Mouse (Mus musculus) myocyte (in vitro differentiated cells): Measurements from ENCODE around the gene Cactin.
A peak's percentile ranks its signal among the peaks of the same experiment; 100 is the strongest.

Experiments
- CEBPB ChIP-seq: IDR thresholded peaks from 2 replicates; pipeline ENCODE4 v1.6.1; 2011; ENCODE audit warnings: mild to moderate bottlenecking, moderate library complexity; ENCODE audit not compliant: poor library complexity, insufficient read depth, severe bottlenecking
- E2F4 ChIP-seq: IDR thresholded peaks from one replicate; pipeline ENCODE4 v1.6.1; 2011; ENCODE audit warnings: mild to moderate bottlenecking, control low read depth, moderate library complexity; ENCODE audit not compliant: insufficient read depth
- MAX ChIP-seq: IDR thresholded peaks from one replicate; pipeline ENCODE4 v1.6.1; 2011; ENCODE audit warnings: low read depth, mild to moderate bottlenecking, control low read depth
- POLR2A ChIP-seq: IDR thresholded peaks from one replicate; pipeline ENCODE4 v1.6.1; 2011; ENCODE audit warnings: low read depth, mild to moderate bottlenecking, control low read depth, moderate library complexity; ENCODE audit not compliant: insufficient read length
- POLR2AphosphoS2 ChIP-seq: IDR thresholded peaks from one replicate; pipeline ENCODE4 v1.6.1; 2011; ENCODE audit warnings: low read depth, control low read depth; ENCODE audit not compliant: insufficient read length

DNA sequence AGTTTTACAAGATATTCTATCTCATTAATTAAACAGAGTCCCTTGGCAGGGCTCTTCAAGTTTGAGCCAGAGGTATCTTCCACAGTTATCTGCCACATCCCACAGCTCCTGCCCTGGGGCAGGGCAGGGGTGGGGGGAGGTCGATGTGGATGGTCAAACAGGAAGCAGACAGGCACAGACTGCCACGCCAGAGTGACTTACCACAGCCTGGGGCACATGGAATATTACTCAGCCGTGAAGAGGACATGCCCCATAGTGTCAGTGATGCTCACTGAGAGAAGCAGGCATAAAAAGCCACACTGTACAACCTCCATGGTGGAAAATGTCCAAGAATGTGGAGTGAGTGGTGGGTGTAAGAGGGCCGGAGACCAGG, 24.2 kb downstream of the Cactin start:
- TF ChIP-seq POLR2A (no peak), MAX (no peak), E2F4 (no peak), CEBPB (no peak), POLR2AphosphoS2 (peak; percentile 44)
